Mouse (Mus musculus) c-Kit-positive CD71-positive TER-119-positive erythroid progenitor cells, embryonic 14.5 days (primary cell): ENCODE data around the gene Sgsm1.
"Not testable (repeated sequence)": the region's sequence is repeated elsewhere in the genome, so short reads cannot be mapped to it uniquely, and the experiment has no call there.

Experiments
- DNase-seq: peaks from one replicate; pipeline ENCODE4 v3.0.0-alpha.2; 2013; ENCODE audit warnings: low spot score

Sgsm1 gene

GRCm38 (mm10) chr5:113310377-113311003, at the start of gene Sgsm1:
Sgsm1 (minus strand) TSS chr5:113310786.
- DNase-seq = no peak

- DNase-seq = no peak
Observed at GRCm38 (mm10) chr5:113358833-113359232, 48.2 kb upstream of the Sgsm1 start.

GRCm38 (mm10) chr5:113357656-113358055, 47.1 kb upstream of the Sgsm1 start:
- DNase-seq = no peak

GRCm38 (mm10) chr5:113357186-113357585, 46.6 kb upstream of the Sgsm1 start, which contains the start of gene Aym1:
Aym1 (plus strand) TSS chr5:113357294.
- no peak for DNase-seq

- no peak for DNase-seq
Observed at GRCm38 (mm10) chr5:113354311-113354710, 43.7 kb upstream of the Sgsm1 start.

GRCm38 (mm10) chr5:113352636-113353035, 42.0 kb upstream of the Sgsm1 start:
- DNase-seq = no peak

GRCm38 (mm10) chr5:113351768-113352167, 41.2 kb upstream of the Sgsm1 start:
- no peak for DNase-seq

- DNase-seq = no peak
Observed at GRCm38 (mm10) chr5:113349810-113350209, 39.2 kb upstream of the Sgsm1 start.

- no peak for DNase-seq
Observed at GRCm38 (mm10) chr5:113349226-113349625, 38.6 kb upstream of the Sgsm1 start.

GRCm38 (mm10) chr5:113348597-113348996, 38.0 kb upstream of the Sgsm1 start:
- no peak for DNase-seq

- DNase-seq = no peak
Observed at GRCm38 (mm10) chr5:113347593-113347992, 37.0 kb upstream of the Sgsm1 start.

GRCm38 (mm10) chr5:113346651-113347050, 36.1 kb upstream of the Sgsm1 start:
- DNase-seq = not testable (repeated sequence)

GRCm38 (mm10) chr5:113345781-113346180, 35.2 kb upstream of the Sgsm1 start:
- no peak for DNase-seq

- no peak for DNase-seq
Observed at GRCm38 (mm10) chr5:113344635-113345386, 34.2 kb upstream of the Sgsm1 start.

GRCm38 (mm10) chr5:113336281-113336680, 25.7 kb upstream of the Sgsm1 start:
- no peak for DNase-seq

GRCm38 (mm10) chr5:113335732-113336131, 25.1 kb upstream of the Sgsm1 start:
- DNase-seq = no peak

- DNase-seq = no peak
Observed at GRCm38 (mm10) chr5:113334621-113335530, 24.3 kb upstream of the Sgsm1 start.

GRCm38 (mm10) chr5:113332899-113333298, 22.3 kb upstream of the Sgsm1 start:
- DNase-seq = no peak

- peak; percentile 11 for DNase-seq
Observed at GRCm38 (mm10) chr5:113332239-113332638, 21.7 kb upstream of the Sgsm1 start.

GRCm38 (mm10) chr5:113330202-113330601, 19.6 kb upstream of the Sgsm1 start:
- DNase-seq = no peak

- no peak for DNase-seq
Observed at GRCm38 (mm10) chr5:113329463-113329862, 18.9 kb upstream of the Sgsm1 start.
